Mouse (Mus musculus) intestine, embryonic 15.5 days (tissue): ENCODE results near the gene Serpina5. TPM values are rescaled to one million over a fixed set of nuclear protein-coding genes. Genes with fewer than 3 reads are reported as not detected.
"Not testable (repeated sequence)": the region's sequence is repeated elsewhere in the genome, so short reads cannot be mapped to it uniquely, and the experiment has no call there.

Experiments
- ATAC-seq: fragments of 200-750 bp; cut with Nextera tagmentation; 2 replicates; pipeline ENCODE4 v1.8.0; 2017; ENCODE audit warnings: moderate TSS enrichment, moderate library complexity
- H3K27ac ChIP-seq: fragments of 300-500 bp; sonication (generic); 2 replicates; pipeline ENCODE4 v1.5.1; 2015; ENCODE audit warnings: mild to moderate bottlenecking, inconsistent platforms
- H3K27me3 ChIP-seq: fragments of 300-500 bp; sonication (generic); replicated peaks from 2 replicates; pipeline ENCODE4 v1.6.1; 2015; ENCODE audit warnings: inconsistent platforms
- H3K36me3 ChIP-seq: fragments of 300-500 bp; sonication (generic); 2 replicates; pipeline ENCODE4 v1.6.1; 2015; ENCODE audit warnings: inconsistent platforms
- H3K4me1 ChIP-seq: fragments of 300-500 bp; sonication (generic); replicated peaks from 2 replicates; pipeline ENCODE4 v1.6.1; 2015; ENCODE audit warnings: inconsistent platforms
- H3K4me2 ChIP-seq: fragments of 300-500 bp; sonication (generic); replicated peaks from 2 replicates; pipeline ENCODE4 v1.6.1; 2015; ENCODE audit warnings: mild to moderate bottlenecking, inconsistent platforms
- H3K4me3 ChIP-seq: fragments of 300-500 bp; sonication (generic); replicated peaks from 2 replicates; pipeline ENCODE4 v1.5.1; 2015; ENCODE audit warnings: inconsistent platforms
- H3K9ac ChIP-seq: fragments of 300-500 bp; sonication (generic); 2 replicates; pipeline ENCODE4 v1.6.1; 2015; ENCODE audit warnings: inconsistent platforms
- H3K9me3 ChIP-seq: fragments of 300-500 bp; sonication (generic); 2 replicates; pipeline ENCODE4 v1.6.1; 2016; ENCODE audit warnings: inconsistent platforms
- WGBS: fragments of 180-500 bp; shearing (Covaris S2); methylation state at CpG from one replicate; pipeline ENCODE4 v1.1.7; 2015; 5-methylcytosine and 5-hydroxymethylcytosine counted together
- polyA plus RNA-seq: library from polyadenylated mRNA; unstranded; fragments of >200 nt; fragmentation: Nextera tagmentation; extraction: Ambion mirVana; gene quantifications from 2 replicates; pipeline ENCODE4 v1.2.1, GENCODE M21; 2015

Gene Serpina5
- polyA plus RNA-seq, 1 experiment from 2014 or later, result not detected

- H3K36me3 ChIP-seq, result no peaks in the 10 kb centered on the region
- H3K27me3 ChIP-seq, result no peaks in the 10 kb centered on the region
- no peaks in the 10 kb centered on the region for H3K4me1 ChIP-seq
- no peak overlapping the region for H3K9ac ChIP-seq
- H3K4me2 ChIP-seq, result no peak overlapping the region
- 79% methylated on average over 2 of the region's 2 CpGs for WGBS
- no peak overlapping the region for H3K27ac ChIP-seq
- no peaks in the 10 kb centered on the region for H3K9me3 ChIP-seq
- ATAC-seq, result no peak
- H3K4me3 ChIP-seq, result no peak overlapping the region
Measured at GRCm38 (mm10) chr12:104090119-104090518, 10.8 kb upstream of the Serpina5 start.

GRCm38 (mm10) chr12:104091303-104091702 is 9.6 kb upstream of the Serpina5 start:
- Histone ChIP-seq H3K27me3 (no peaks in the 10 kb centered on the region), H3K4me2 (no peak overlapping the region), H3K36me3 (no peaks in the 10 kb centered on the region), H3K9me3 (no peaks in the 10 kb centered on the region), H3K4me3 (no peak overlapping the region), H3K4me1 (no peaks in the 10 kb centered on the region), H3K9ac (no peak overlapping the region), H3K27ac (no peak overlapping the region)
- 82% methylated on average over 1 of the region's 1 CpGs for WGBS
- no peak for ATAC-seq

GRCm38 (mm10) chr12:104105847-104106246 is 4.9 kb downstream of the Serpina5 start:
- H3K4me1 ChIP-seq, result no peaks in the 10 kb centered on the region
- no peaks in the 10 kb centered on the region for H3K36me3 ChIP-seq
- H3K27me3 ChIP-seq, result no peaks in the 10 kb centered on the region
- H3K4me3 ChIP-seq, result no peak overlapping the region
- no peak overlapping the region for H3K9ac ChIP-seq
- no peak overlapping the region for H3K27ac ChIP-seq
- H3K4me2 ChIP-seq, result no peak overlapping the region
- no peaks in the 10 kb centered on the region for H3K9me3 ChIP-seq
- no peak for ATAC-seq

GRCm38 (mm10) chr12:104106919-104107318 is 6.0 kb downstream of the Serpina5 start:
- no peak overlapping the region for H3K27ac ChIP-seq
- H3K9ac ChIP-seq, result no peak overlapping the region
- H3K4me1 ChIP-seq, result no peaks in the 10 kb centered on the region
- no peak overlapping the region for H3K4me2 ChIP-seq
- no peaks in the 10 kb centered on the region for H3K36me3 ChIP-seq
- no peak overlapping the region for H3K4me3 ChIP-seq
- no peak for ATAC-seq
- no peaks in the 10 kb centered on the region for H3K9me3 ChIP-seq
- no peaks in the 10 kb centered on the region for H3K27me3 ChIP-seq

- Histone ChIP-seq H3K9me3 (no peaks in the 10 kb centered on the region), H3K36me3 (no peaks in the 10 kb centered on the region), H3K4me2 (no peak overlapping the region), H3K27me3 (no peaks in the 10 kb centered on the region), H3K9ac (no peak overlapping the region), H3K4me3 (no peak overlapping the region), H3K4me1 (no peaks in the 10 kb centered on the region), H3K27ac (no peak overlapping the region)
- WGBS, result 75% methylated on average over 2 of the region's 2 CpGs
- no peak for ATAC-seq
Measured at GRCm38 (mm10) chr12:104108507-104108906, 7.6 kb downstream of the Serpina5 start.

GRCm38 (mm10) chr12:104112333-104112732 is 11.4 kb downstream of the Serpina5 start, which contains the start of gene Serpina3a:
Gene Serpina3a, plus strand, starts transcription at chr12:104112724.
- not testable (repeated sequence) for H3K4me3 ChIP-seq, H3K9me3 ChIP-seq, H3K36me3 ChIP-seq, H3K27ac ChIP-seq, H3K4me2 ChIP-seq, H3K9ac ChIP-seq, ATAC-seq, H3K4me1 ChIP-seq, H3K27me3 ChIP-seq
- 91% methylated on average over 11 of the region's 11 CpGs for WGBS

- no peak for ATAC-seq
- H3K4me3 ChIP-seq, result no peak overlapping the region
- no peak overlapping the region for H3K27ac ChIP-seq
- no peaks in the 10 kb centered on the region for H3K36me3 ChIP-seq
- no peak overlapping the region for H3K9ac ChIP-seq
- H3K4me1 ChIP-seq, result no peaks in the 10 kb centered on the region
- no peak overlapping the region for H3K4me2 ChIP-seq
- H3K27me3 ChIP-seq, result no peaks in the 10 kb centered on the region
- H3K9me3 ChIP-seq, result no peaks in the 10 kb centered on the region
- 46% methylated on average over 3 of the region's 3 CpGs for WGBS
Measured at GRCm38 (mm10) chr12:104114921-104115579, 14.1 kb downstream of the Serpina5 start.

- no peaks in the 10 kb centered on the region for H3K9me3 ChIP-seq
- no peak overlapping the region for H3K9ac ChIP-seq
- no peak overlapping the region for H3K4me3 ChIP-seq
- H3K36me3 ChIP-seq, result no peaks in the 10 kb centered on the region
- no peak overlapping the region for H3K4me2 ChIP-seq
- WGBS, result 82% methylated on average over 1 of the region's 1 CpGs
- no peaks in the 10 kb centered on the region for H3K27me3 ChIP-seq
- no peaks in the 10 kb centered on the region for H3K4me1 ChIP-seq
- no peak overlapping the region for H3K27ac ChIP-seq
- no peak for ATAC-seq
Measured at GRCm38 (mm10) chr12:104123097-104123496, 22.2 kb downstream of the Serpina5 start.

GRCm38 (mm10) chr12:104123996-104124395 is 23.1 kb downstream of the Serpina5 start:
- Histone ChIP-seq H3K4me1 (no peaks in the 10 kb centered on the region), H3K36me3 (no peaks in the 10 kb centered on the region), H3K9ac (no peak overlapping the region), H3K4me3 (no peak overlapping the region), H3K9me3 (no peaks in the 10 kb centered on the region), H3K4me2 (no peak overlapping the region), H3K27me3 (no peaks in the 10 kb centered on the region), H3K27ac (no peak overlapping the region)
- ATAC-seq, result no peak
- 77% methylated on average over 2 of the region's 2 CpGs for WGBS

- Histone ChIP-seq H3K36me3 (no peaks in the 10 kb centered on the region), H3K9ac (no peak overlapping the region), H3K4me3 (no peak overlapping the region), H3K27me3 (no peaks in the 10 kb centered on the region), H3K4me2 (no peak overlapping the region), H3K9me3 (no peaks in the 10 kb centered on the region), H3K4me1 (no peaks in the 10 kb centered on the region), H3K27ac (no peak overlapping the region)
- 74% methylated on average over 5 of the region's 5 CpGs for WGBS
- ATAC-seq, result no peak
Measured at GRCm38 (mm10) chr12:104125021-104125560, 24.2 kb downstream of the Serpina5 start.

- Histone ChIP-seq H3K9me3 (no peaks in the 10 kb centered on the region), H3K9ac (no peak within 1 kb of the TSS), H3K27ac (no peak within 1 kb of the TSS), H3K27me3 (no peaks in the 10 kb centered on the region), H3K36me3 (no peaks in the 10 kb centered on the region), H3K4me1 (no peaks in the 10 kb centered on the region), H3K4me3 (no peak within 1 kb of the TSS), H3K4me2 (no peak within 1 kb of the TSS)
- WGBS, result 72% methylated on average over 5 of the region's 5 CpGs
- ATAC-seq, result no peak
Measured at GRCm38 (mm10) chr12:104127696-104128095, 26.8 kb downstream of the Serpina5 start, which contains the start of gene Serpina3b. Gene Serpina3b, plus strand, starts transcription at chr12:104127996.

GRCm38 (mm10) chr12:104131041-104131440 is 30.1 kb downstream of the Serpina5 start:
- Histone ChIP-seq H3K4me2 (no peak overlapping the region), H3K36me3 (no peaks in the 10 kb centered on the region), H3K4me1 (no peaks in the 10 kb centered on the region), H3K4me3 (no peak overlapping the region), H3K9ac (no peak overlapping the region), H3K27ac (no peak overlapping the region), H3K27me3 (no peaks in the 10 kb centered on the region), H3K9me3 (no peaks in the 10 kb centered on the region)
- no peak for ATAC-seq

GRCm38 (mm10) chr12:104138216-104138615 is 37.3 kb downstream of the Serpina5 start:
- Histone ChIP-seq H3K9ac (no peak overlapping the region), H3K4me1 (no peaks in the 10 kb centered on the region), H3K4me3 (no peak overlapping the region), H3K36me3 (no peaks in the 10 kb centered on the region), H3K9me3 (no peaks in the 10 kb centered on the region), H3K27ac (no peak overlapping the region), H3K4me2 (no peak overlapping the region), H3K27me3 (no peaks in the 10 kb centered on the region)
- ATAC-seq, result no peak
- WGBS, result 78% methylated on average over 2 of the region's 2 CpGs
